Mouse (Mus musculus) spleen, postnatal 10 days (tissue): ENCODE measurements around the gene Rasa3.

ENCODE experiments used
- DNase-seq, 2 experiments: peaks; one replicate each; pipeline ENCODE4 v3.0.0; 2021 to 2022; ENCODE audit warnings: low spot score in 2 of 2

Gene Rasa3

GRCm38 (mm10) chr8:13649154-13649515, 28.3 kb downstream of the Rasa3 start:
- DNase-seq: no peak

GRCm38 (mm10) chr8:13648377-13649153, 28.8 kb downstream of the Rasa3 start:
- DNase-seq: no peak

DNA sequence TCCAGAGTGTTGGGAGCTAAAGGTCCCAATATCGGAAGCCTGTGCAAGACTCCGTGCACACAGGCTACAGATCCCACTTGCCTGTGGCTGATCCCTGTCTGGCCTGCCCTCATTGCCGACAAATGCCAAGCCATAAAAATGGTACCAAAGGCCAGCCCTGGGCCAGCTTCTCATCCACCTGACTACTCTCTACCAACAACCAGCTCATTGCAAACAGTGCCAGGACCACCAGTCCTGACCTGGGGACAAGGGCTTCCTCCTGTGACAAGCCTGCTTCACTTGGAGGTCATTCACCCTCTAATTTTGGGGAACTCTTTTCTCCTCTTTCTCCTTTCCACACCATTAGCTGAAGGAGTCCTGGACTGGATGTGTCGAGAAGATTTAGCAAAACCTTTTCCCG, 29.8 kb downstream of the Rasa3 start:
- DNase-seq: no peak

GRCm38 (mm10) chr8:13644932-13645676, 32.3 kb downstream of the Rasa3 start:
- no peak for DNase-seq

DNA sequence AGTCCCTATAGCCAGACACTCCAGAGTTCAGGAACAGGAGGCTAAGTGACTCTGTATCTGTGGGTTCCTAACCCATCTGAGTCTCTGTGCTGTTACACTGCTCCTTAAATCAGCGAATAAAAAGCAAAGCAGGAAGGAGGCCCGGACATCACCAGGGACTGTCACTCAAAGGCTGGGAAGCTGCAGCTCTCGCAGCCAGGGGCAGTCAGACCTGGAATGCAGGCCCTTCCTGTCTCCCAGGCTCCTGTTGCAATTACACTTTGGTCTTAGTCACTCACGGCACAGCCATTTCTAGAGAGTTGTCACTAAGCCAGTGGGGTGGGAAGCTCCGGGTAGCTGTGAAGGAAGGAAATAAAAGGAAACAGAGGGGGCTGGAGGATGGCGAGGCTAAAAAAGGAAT, 33.2 kb downstream of the Rasa3 start:
- DNase-seq: no peak

- no peak for DNase-seq
Observed at GRCm38 (mm10) chr8:13642659-13643181, 34.7 kb downstream of the Rasa3 start.

GRCm38 (mm10) chr8:13641206-13641605, 36.2 kb downstream of the Rasa3 start:
- DNase-seq: no peak

DNA sequence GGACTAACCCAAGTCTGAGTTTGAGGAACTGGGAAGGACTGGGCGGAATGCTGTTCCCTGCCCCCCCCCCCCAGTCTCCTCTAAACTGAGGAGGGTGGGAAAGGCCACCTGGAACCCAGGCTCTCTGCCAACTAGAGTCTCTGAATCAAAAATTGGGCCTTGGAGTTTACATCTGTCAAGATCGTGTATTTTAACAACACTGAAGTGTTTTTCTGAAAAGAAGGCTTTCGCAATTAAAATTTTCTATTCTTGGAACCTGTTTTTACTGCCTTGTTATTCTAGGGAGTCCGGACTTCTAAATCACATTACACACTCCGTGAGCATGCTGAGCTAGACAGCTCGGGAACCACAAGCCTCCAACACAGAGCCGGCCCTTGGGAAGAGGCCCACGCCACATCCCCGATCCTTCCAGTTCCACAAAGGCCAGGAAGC, 36.9 kb downstream of the Rasa3 start:
- DNase-seq: no peak

- no peak for DNase-seq
Observed at GRCm38 (mm10) chr8:13633107-13633506, 44.3 kb downstream of the Rasa3 start.

DNA sequence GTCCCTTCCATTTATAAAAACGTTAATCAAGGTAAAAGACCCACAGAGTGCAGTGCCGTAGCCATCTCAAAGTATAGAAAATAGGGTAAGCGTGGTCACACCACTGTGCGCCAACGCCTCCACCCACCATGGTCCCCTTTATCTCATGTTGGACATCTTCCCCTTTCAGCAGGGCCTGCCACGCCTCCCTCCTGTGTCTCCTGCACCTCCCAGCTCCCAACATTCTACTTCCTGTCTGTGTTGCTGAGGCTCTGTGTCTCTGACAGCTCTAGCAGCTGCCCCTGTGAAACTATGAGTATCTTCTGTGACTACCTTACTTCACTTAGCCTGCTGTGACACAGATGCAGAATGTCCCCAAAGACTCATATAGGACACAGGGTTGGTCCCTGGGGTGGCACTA, 45.1 kb downstream of the Rasa3 start:
- no peak for DNase-seq

- no peak for DNase-seq
Observed at GRCm38 (mm10) chr8:13630754-13631153, 46.6 kb downstream of the Rasa3 start.

DNA sequence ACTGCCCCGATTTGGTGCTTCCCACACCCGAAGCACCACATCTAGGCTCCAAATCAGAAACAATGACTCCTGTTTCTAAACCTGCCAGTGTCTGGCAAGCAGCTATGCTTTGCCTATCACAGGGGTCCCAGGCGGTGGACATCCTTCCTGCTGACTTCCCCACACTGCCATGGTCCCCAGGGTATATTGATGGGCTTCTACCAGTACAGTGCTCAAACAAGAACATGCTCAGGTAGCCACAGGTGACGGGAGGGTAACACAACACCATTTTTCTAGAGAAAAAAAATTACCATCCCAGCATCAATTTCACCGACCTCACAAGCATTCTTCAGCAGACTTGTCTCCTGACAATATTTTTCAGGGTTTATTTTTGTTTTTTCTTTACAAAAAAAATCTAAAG, 47.2 kb downstream of the Rasa3 start:
- no peak for DNase-seq

DNA sequence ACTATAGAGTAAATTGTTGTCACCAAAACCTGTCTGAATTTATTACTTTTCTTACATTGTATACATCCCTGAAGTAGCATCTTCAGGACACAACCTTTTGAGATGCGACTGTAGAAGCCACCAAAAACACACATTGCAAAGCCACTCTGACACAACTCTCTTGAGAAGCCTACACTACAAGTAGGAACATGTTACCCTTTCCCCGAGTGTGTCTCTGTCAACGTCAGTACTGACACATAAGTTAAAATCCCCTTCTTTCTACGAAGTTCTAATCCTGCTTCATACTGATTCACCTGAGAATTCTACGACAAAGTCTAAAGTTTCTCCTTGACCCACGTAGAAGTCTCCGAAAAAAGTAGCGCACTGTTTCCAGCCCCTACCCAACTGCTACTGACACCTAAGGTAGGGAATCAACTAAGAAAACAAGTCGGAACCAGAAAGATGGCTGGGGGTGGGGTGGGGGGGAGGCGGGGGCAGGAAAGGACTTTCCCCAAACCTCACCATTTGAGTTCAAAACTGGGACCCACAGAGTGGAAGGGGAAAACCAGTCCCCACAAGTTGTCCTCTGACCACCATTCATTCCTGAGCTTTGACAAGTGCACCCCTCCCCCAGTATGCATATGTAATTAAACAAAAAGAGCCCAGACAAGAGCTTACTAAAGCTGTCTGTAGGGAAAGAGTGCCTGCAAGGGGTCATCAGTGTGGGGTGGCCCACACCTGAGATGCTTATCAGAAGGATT, 47.9 kb downstream of the Rasa3 start:
- no peak for DNase-seq

GRCm38 (mm10) chr8:13628067-13628466, 49.3 kb downstream of the Rasa3 start:
- no peak for DNase-seq

DNA sequence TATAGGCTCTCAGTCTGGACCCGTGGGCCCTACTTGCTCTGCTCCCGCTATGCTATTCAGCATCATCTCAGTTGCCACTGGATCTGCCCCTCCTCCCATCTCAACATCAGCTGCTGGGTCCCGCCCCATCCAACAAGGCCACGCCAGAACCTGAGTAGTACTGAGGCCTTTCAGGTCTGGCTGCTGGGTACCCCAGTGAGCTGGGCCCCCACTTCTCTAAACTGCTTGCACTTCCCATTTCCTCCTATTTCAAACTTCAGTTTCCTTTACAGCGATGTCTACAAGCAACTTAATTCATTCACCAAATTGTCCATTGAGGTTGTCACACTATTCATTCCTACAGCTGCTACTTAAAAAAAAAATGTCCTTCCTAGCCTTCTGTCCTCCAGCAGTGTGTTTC, 49.8 kb downstream of the Rasa3 start:
- DNase-seq: no peak

- no peak for DNase-seq
Observed at GRCm38 (mm10) chr8:13626114-13626513, 51.3 kb downstream of the Rasa3 start.

DNA sequence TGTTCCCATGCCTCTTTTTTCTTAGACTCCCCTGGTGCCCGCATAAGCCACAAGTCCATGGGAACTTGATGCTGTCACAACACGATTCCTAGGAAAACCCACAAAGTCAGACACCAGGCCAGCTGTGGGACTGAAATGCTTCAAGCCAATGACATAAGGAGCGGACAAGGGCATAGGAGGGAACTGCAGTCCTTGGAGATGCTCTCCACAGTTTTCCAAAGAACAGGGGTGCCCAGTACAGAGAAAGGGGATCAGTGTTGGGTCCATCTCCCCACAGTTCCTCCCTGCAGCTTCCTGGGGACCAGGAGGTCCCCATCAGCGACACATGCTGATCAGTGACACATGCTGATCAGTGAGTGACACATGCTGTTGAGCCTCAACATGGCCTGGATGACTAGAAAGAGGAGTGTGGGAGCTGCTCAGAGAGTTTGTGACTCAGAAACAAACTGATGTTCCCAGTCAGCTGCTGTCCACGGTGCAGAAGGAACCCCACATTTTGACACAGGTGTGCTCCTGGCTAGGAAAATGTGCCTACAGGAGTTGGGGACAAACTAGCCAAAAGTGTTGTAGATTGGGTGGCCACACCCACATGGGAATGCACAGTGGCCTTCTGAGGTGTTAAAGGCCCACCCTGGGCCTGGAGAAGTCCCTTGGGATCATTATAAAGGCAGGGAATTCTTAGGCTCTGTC, 52.0 kb downstream of the Rasa3 start:
- DNase-seq: no peak

DNA sequence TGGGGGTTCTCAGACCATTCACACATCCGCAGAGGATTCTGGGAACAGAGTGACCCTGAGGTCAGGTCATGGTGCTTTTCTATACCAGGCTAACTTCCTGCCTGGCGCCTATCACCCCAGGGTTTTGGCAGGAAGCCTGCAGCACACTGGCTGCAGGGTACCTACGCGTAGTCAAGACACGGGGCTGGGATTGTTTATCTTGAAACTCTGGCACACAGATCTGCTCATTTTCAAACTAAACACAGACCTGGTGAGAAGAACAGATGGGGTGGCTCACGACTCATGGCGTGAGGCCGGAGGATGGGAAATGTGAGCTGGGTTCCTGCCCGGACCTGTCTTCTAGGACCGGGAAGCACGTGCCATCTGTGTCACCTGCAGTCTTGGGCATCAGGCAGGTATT, 52.5 kb downstream of the Rasa3 start:
- DNase-seq: no peak

GRCm38 (mm10) chr8:13623911-13624421, 53.4 kb downstream of the Rasa3 start:
- DNase-seq: no peak

DNA sequence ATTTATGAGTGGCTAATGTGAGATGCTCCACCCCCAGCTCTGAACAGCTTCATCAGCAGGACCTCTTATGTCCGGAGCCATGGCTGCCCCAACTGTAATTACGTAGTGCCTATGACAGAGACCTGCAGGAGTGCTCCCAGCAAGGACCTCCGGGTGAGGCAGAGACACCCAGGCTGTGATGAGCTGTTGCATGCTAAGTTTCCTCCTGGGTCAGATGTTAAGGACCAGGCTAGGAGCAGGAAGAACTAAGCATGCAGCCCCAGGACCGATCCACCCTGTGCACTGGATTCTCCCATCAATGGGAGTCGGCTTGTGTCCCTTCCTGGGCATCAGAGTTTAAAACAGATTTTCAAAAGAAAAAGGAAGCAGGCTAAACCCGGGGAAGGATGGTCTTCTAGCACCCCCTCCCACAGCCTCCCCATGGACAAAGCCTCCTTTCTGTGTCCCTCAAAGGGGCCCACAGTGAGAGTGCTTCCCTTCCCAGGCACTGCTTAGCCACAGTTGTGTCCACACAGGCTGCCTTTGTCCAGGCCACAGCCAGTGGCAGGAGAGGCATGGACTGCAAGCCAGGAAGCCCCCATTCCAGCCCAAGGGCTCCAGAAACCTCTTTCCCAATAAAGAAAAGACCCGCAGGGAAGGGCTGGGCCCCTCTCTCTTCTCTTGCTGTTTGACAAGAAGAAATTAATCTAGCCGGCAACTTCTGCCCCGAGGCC, 54.2 kb downstream of the Rasa3 start:
- no peak for DNase-seq
